Mouse (Mus musculus) adrenal gland, adult (tissue): ENCODE results near the gene Tent4a.
"Not testable (repeated sequence)": the region's sequence is repeated elsewhere in the genome, so short reads cannot be mapped to it uniquely, and the experiment has no call there.

Experiments used
- DNase-seq, 2 experiments: peaks; one replicate each; pipeline ENCODE4 v3.0.0; 2022 to 2023; ENCODE audit warnings: low spot score in 1 of 2; ENCODE audit not compliant: inconsistent age in 2 of 2

The Tent4a gene

GRCm38 (mm10) chr13:69534334-69534653 lies at the start of gene Tent4a:
Gene Tent4a (minus strand): TSS chr13:69534617.
- no peak for DNase-seq

GRCm38 (mm10) chr13:69583591-69583990 lies 49.2 kb upstream of the Tent4a start:
- no peak for DNase-seq

GRCm38 (mm10) chr13:69582411-69582810 lies 48.0 kb upstream of the Tent4a start:
- no peak for DNase-seq

GRCm38 (mm10) chr13:69577181-69577834 lies 42.9 kb upstream of the Tent4a start:
- no peak for DNase-seq

GRCm38 (mm10) chr13:69576676-69577075 lies 42.3 kb upstream of the Tent4a start:
- DNase-seq, result no peak

GRCm38 (mm10) chr13:69572594-69572993 lies 38.2 kb upstream of the Tent4a start:
- DNase-seq, result no peak

- DNase-seq, result no peak
Measured at GRCm38 (mm10) chr13:69569201-69569600, 34.8 kb upstream of the Tent4a start.

GRCm38 (mm10) chr13:69565401-69565800 lies 31.0 kb upstream of the Tent4a start:
- not testable (repeated sequence) for DNase-seq

GRCm38 (mm10) chr13:69564573-69564972 lies 30.2 kb upstream of the Tent4a start:
- DNase-seq, result no peak

GRCm38 (mm10) chr13:69563905-69564304 lies 29.5 kb upstream of the Tent4a start:
- DNase-seq, result no peak

- DNase-seq, result no peak
Measured at GRCm38 (mm10) chr13:69562654-69563574, 28.5 kb upstream of the Tent4a start.

GRCm38 (mm10) chr13:69562004-69562403 lies 27.6 kb upstream of the Tent4a start:
- no peak for DNase-seq

- no peak for DNase-seq
Measured at GRCm38 (mm10) chr13:69559291-69559961, 25.0 kb upstream of the Tent4a start.

- no peak for DNase-seq
Measured at GRCm38 (mm10) chr13:69558098-69558660, 23.8 kb upstream of the Tent4a start.

GRCm38 (mm10) chr13:69556728-69557127 lies 22.3 kb upstream of the Tent4a start:
- no peak for DNase-seq

GRCm38 (mm10) chr13:69555957-69556482 lies 21.6 kb upstream of the Tent4a start:
- no peak for DNase-seq

GRCm38 (mm10) chr13:69555045-69555444 lies 20.6 kb upstream of the Tent4a start:
- DNase-seq, result no peak

- no peak for DNase-seq
Measured at GRCm38 (mm10) chr13:69554255-69554654, 19.8 kb upstream of the Tent4a start.

GRCm38 (mm10) chr13:69553024-69553423 lies 18.6 kb upstream of the Tent4a start:
- DNase-seq, result peak in 1 of 2 experiments; percentile 78

- no peak for DNase-seq
Measured at GRCm38 (mm10) chr13:69550831-69551230, 16.4 kb upstream of the Tent4a start.

- no peak for DNase-seq
Measured at GRCm38 (mm10) chr13:69549980-69550379, 15.6 kb upstream of the Tent4a start.
